13 mouse cellular contexts compared by ENCODE assay signal in genomic region chr10:19969831-19970460, GRCm38 (mm10).
"Had no signal": no experiment of that assay in that cellular context is flagged by ENCODE, and none has a peak within 500 bp of the region (broad histone marks: within the 10 kb centered on the region; RNA-seq: fewer than 3 reads in every experiment).

No protein-coding gene starts in this region.

- H3K4me3 ChIP-seq: left cerebral cortex, adult 2 months; liver, embryonic 13.5 days; midbrain, embryonic 12.5 days had no signal

- H3K4me2 ChIP-seq: liver, embryonic 13.5 days; midbrain, embryonic 12.5 days had no signal

- H3K9me3 ChIP-seq: liver, embryonic 13.5 days; midbrain, embryonic 12.5 days had no signal

- H3K36me3 ChIP-seq: liver, embryonic 13.5 days; midbrain, embryonic 12.5 days had no signal

- DNase-seq: kidney, adult 18-20 months; kidney, postnatal 10 days; kidney, postnatal 36 days; layer of hippocampus, postnatal 36 days; liver, embryonic 13.5 days; lung, adult 2 months; lung, postnatal 14 days; lung, postnatal 4 days; thymus, adult 18-20 months; thymus, postnatal 36 days had no signal

- H3K27ac ChIP-seq: left cerebral cortex, adult 2 months; liver, embryonic 13.5 days; midbrain, embryonic 12.5 days had no signal

- H3K4me1 ChIP-seq: liver, embryonic 13.5 days; midbrain, embryonic 12.5 days had no signal

- H3K27me3 ChIP-seq: liver, embryonic 13.5 days; midbrain, embryonic 12.5 days had no signal

- ATAC-seq: midbrain, embryonic 16.5 days had no signal

- H3K9ac ChIP-seq: liver, embryonic 13.5 days; midbrain, embryonic 12.5 days had no signal
